Mouse (Mus musculus) liver, embryonic 14.5 days (tissue): ENCODE results near the gene Cox14.

ENCODE experiments used
- CTCF ChIP-seq: IDR thresholded peaks from 2 replicates; pipeline ENCODE4 v1.5.1; 2016; ENCODE audit warnings: antibody characterized with exemption, low read depth, control low read depth
- EP300 ChIP-seq: IDR thresholded peaks from 2 replicates; pipeline ENCODE4 v1.6.1; 2016; ENCODE audit warnings: antibody characterized with exemption, low read depth

DNA sequence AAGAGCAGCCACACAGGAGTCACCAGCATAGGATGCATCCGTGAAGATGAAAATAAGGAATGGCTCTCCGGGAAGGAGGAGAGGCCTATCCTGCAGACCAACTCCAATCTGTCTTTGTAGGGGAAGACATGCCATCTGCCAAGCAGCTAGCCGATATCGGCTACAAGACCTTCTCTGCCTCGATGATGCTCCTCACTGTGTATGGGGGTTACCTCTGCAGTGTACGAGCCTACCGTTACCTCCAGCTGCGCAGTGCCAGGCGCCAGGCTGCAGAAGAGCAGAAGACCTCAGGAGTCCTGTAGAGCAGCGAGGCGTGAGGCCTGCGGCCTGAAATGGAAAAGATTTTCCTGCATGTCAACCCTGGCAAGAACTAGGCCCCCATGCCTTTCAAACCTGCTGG lies 2.1 kb downstream of the Cox14 start:
- TF ChIP-seq EP300, result no peak
- TF ChIP-seq CTCF, result no peak
